Mouse (Mus musculus) T-cell, adult 2 months (primary cell): ENCODE results near the gene Safb.

Experiments
- DNase-seq: peaks from one replicate; pipeline ENCODE4 v3.0.0; 2022; ENCODE audit warnings: low spot score

Safb gene

GRCm38 (mm10) chr17:56655311-56655710 lies 70.7 kb downstream of the Safb start:
- DNase-seq = no peak
